Mouse (Mus musculus) erythroblast, embryonic 14.5 days (primary cell): ENCODE results near the gene Axin2. TPM values are rescaled to one million over a fixed set of nuclear protein-coding genes. Genes with fewer than 3 reads are reported as not detected.

Source experiments
- H3K27me3 ChIP-seq: 2 replicates; pipeline ENCODE4 v1.6.1; 2012; ENCODE audit warnings: inconsistent platforms; ENCODE audit not compliant: control insufficient read depth
- H3K36me3 ChIP-seq: 2 replicates; pipeline ENCODE4 v1.6.1; 2012; ENCODE audit warnings: mild to moderate bottlenecking, inconsistent platforms; ENCODE audit not compliant: control insufficient read depth
- H3K4me1 ChIP-seq: 2 replicates; pipeline ENCODE4 v1.6.1; 2012; ENCODE audit warnings: inconsistent platforms; ENCODE audit not compliant: control insufficient read depth
- H3K4me3 ChIP-seq: replicated peaks from 2 replicates; pipeline ENCODE3; 2012; ENCODE audit warnings: moderate library complexity, mild to moderate bottlenecking, inconsistent platforms
- H3K9me3 ChIP-seq: 2 replicates; pipeline ENCODE4 v1.6.1; 2012; ENCODE audit warnings: low read length, inconsistent platforms, mixed read lengths; ENCODE audit not compliant: control insufficient read depth
- GATA1 ChIP-seq: IDR thresholded peaks from 2 replicates; pipeline ENCODE4 v1.6.1; 2012; ENCODE audit warnings: low read length, inconsistent platforms, mixed read lengths
- TAL1 ChIP-seq: IDR thresholded peaks from 3 replicates; pipeline ENCODE4 v1.6.1; 2012; ENCODE audit warnings: low read length, inconsistent platforms, mixed read lengths
- polyA plus RNA-seq: library from polyadenylated mRNA; stranded (reverse); fragments of >175 nt; gene quantifications from 2 replicates; pipeline ENCODE4 v1.2.3, GENCODE M21; 2012

The Axin2 gene
- polyA plus RNA-seq, 1 experiment: 0.03 TPM

- Histone ChIP-seq H3K36me3 (no peaks in the 10 kb centered on the region), H3K4me1 (no peaks in the 10 kb centered on the region), H3K9me3 (no peaks in the 10 kb centered on the region), H3K4me3 (no peak overlapping the region), H3K27me3 (peaks cover 1% of the 10 kb centered on the region)
- TF ChIP-seq GATA1 (no peak), TAL1 (no peak)
These were observed 21.7 kb upstream of the Axin2 start for GRCm38 (mm10) chr11:108898483-108898882.

- H3K36me3 ChIP-seq: no peaks in the 10 kb centered on the region
- no peaks in the 10 kb centered on the region for H3K9me3 ChIP-seq
- no peaks in the 10 kb centered on the region for H3K27me3 ChIP-seq
- H3K4me1 ChIP-seq: no peaks in the 10 kb centered on the region
- TF ChIP-seq TAL1: no peak
- no peak for TF ChIP-seq GATA1
- no peak overlapping the region for H3K4me3 ChIP-seq
These were observed 19.2 kb upstream of the Axin2 start for GRCm38 (mm10) chr11:108900718-108901488.

GRCm38 (mm10) chr11:108901670-108902069 lies 18.5 kb upstream of the Axin2 start:
- H3K4me3 ChIP-seq: no peak overlapping the region
- H3K9me3 ChIP-seq: no peaks in the 10 kb centered on the region
- no peaks in the 10 kb centered on the region for H3K27me3 ChIP-seq
- TF ChIP-seq TAL1 (no peak), GATA1 (no peak)
- no peaks in the 10 kb centered on the region for H3K4me1 ChIP-seq
- H3K36me3 ChIP-seq: no peaks in the 10 kb centered on the region

- no peaks in the 10 kb centered on the region for H3K27me3 ChIP-seq
- H3K36me3 ChIP-seq: no peaks in the 10 kb centered on the region
- no peak for TF ChIP-seq TAL1
- no peaks in the 10 kb centered on the region for H3K9me3 ChIP-seq
- no peaks in the 10 kb centered on the region for H3K4me1 ChIP-seq
- H3K4me3 ChIP-seq: no peak overlapping the region
These were observed 17.8 kb upstream of the Axin2 start for GRCm38 (mm10) chr11:108902303-108902702.

- TF ChIP-seq TAL1 (no peak), GATA1 (no peak)
- no peaks in the 10 kb centered on the region for H3K36me3 ChIP-seq
- H3K9me3 ChIP-seq: no peaks in the 10 kb centered on the region
- H3K4me3 ChIP-seq: no peak overlapping the region
- H3K27me3 ChIP-seq: peaks cover 26% of the 10 kb centered on the region
- H3K4me1 ChIP-seq: peaks cover 8% of the 10 kb centered on the region
These were observed 13.4 kb upstream of the Axin2 start for GRCm38 (mm10) chr11:108906590-108907254.

- Histone ChIP-seq H3K36me3 (no peaks in the 10 kb centered on the region), H3K4me3 (no peak overlapping the region), H3K4me1 (peaks cover 8% of the 10 kb centered on the region), H3K9me3 (peaks cover 4% of the 10 kb centered on the region; the same call in 1 of the 2 replicates), H3K27me3 (peaks cover 28% of the 10 kb centered on the region)
- TF ChIP-seq GATA1: no peak
- TF ChIP-seq TAL1: no peak
These were observed 10.6 kb upstream of the Axin2 start for GRCm38 (mm10) chr11:108909396-108910195.

- TF ChIP-seq GATA1 (no peak), TAL1 (no peak)
- peaks cover 28% of the 10 kb centered on the region for H3K27me3 ChIP-seq
- no peaks in the 10 kb centered on the region for H3K36me3 ChIP-seq
- H3K4me1 ChIP-seq: peaks cover 8% of the 10 kb centered on the region
- no peak overlapping the region for H3K4me3 ChIP-seq
- peaks cover 4% of the 10 kb centered on the region; the same call in 1 of the 2 replicates for H3K9me3 ChIP-seq
These were observed 9.7 kb upstream of the Axin2 start for GRCm38 (mm10) chr11:108910328-108910886.

GRCm38 (mm10) chr11:108910903-108911302 lies 9.2 kb upstream of the Axin2 start:
- peaks cover 4% of the 10 kb centered on the region; the same call in 1 of the 2 replicates for H3K9me3 ChIP-seq
- peaks cover 8% of the 10 kb centered on the region for H3K4me1 ChIP-seq
- no peak overlapping the region for H3K4me3 ChIP-seq

GRCm38 (mm10) chr11:108912174-108912573 lies 8.0 kb upstream of the Axin2 start:
- H3K4me3 ChIP-seq: no peak overlapping the region
- peaks cover 8% of the 10 kb centered on the region for H3K4me1 ChIP-seq
- H3K9me3 ChIP-seq: peaks cover 9% of the 10 kb centered on the region
- peaks cover 28% of the 10 kb centered on the region for H3K27me3 ChIP-seq
- no peak for TF ChIP-seq TAL1
- TF ChIP-seq GATA1: no peak
- H3K36me3 ChIP-seq: no peaks in the 10 kb centered on the region

More at GRCm38 (mm10) chr11:108910903-108911302, 9.2 kb upstream of the Axin2 start:
- H3K27me3 ChIP-seq: peaks cover 28% of the 10 kb centered on the region
- no peaks in the 10 kb centered on the region for H3K36me3 ChIP-seq
- TF ChIP-seq GATA1: no peak
